Mouse (Mus musculus) cerebellum, postnatal 10 days (tissue): ENCODE measurements around the gene Tmem175.

Experiments used
- DNase-seq, 2 experiments: peaks; one replicate each; pipeline ENCODE4 v3.0.0; 2021; ENCODE audit warnings: mixed read lengths in 2 of 2

Tmem175 gene

GRCm38 (mm10) chr5:108654444-108654990, 24.9 kb downstream of the Tmem175 start:
- DNase-seq: no peak

GRCm38 (mm10) chr5:108655381-108655780, 25.8 kb downstream of the Tmem175 start:
- no peak for DNase-seq

- peak in 1 of 2 experiments; percentile 7 for DNase-seq
These were observed 26.5 kb downstream of the Tmem175 start for GRCm38 (mm10) chr5:108655891-108656650.

GRCm38 (mm10) chr5:108657406-108657805, 27.8 kb downstream of the Tmem175 start:
- DNase-seq: peak in 1 of 2 experiments; percentile 1

GRCm38 (mm10) chr5:108658611-108659010, 29.0 kb downstream of the Tmem175 start:
- no peak for DNase-seq

- DNase-seq: no peak
These were observed 30.4 kb downstream of the Tmem175 start, which contains the start of gene Idua for GRCm38 (mm10) chr5:108659698-108660631. Gene Idua, plus strand, starts transcription at chr5:108660331.

- peak; percentile 95 to 97 for DNase-seq
These were observed 31.2 kb downstream of the Tmem175 start for GRCm38 (mm10) chr5:108660632-108661268.

- no peak for DNase-seq
These were observed 33.2 kb downstream of the Tmem175 start for GRCm38 (mm10) chr5:108662772-108663171.

GRCm38 (mm10) chr5:108665066-108665465, 35.5 kb downstream of the Tmem175 start:
- no peak for DNase-seq

- no peak for DNase-seq
These were observed 37.8 kb downstream of the Tmem175 start for GRCm38 (mm10) chr5:108667370-108667769.

- no peak for DNase-seq
These were observed 38.9 kb downstream of the Tmem175 start for GRCm38 (mm10) chr5:108668387-108668932.

GRCm38 (mm10) chr5:108668977-108669936, 39.7 kb downstream of the Tmem175 start, which contains the start of gene Dgkq:
Gene Dgkq, minus strand, starts transcription at chr5:108669672.
- DNase-seq: peak; percentile 90 to 91

GRCm38 (mm10) chr5:108669986-108670385, 40.4 kb downstream of the Tmem175 start:
- DNase-seq: no peak

GRCm38 (mm10) chr5:108670785-108671184, 41.2 kb downstream of the Tmem175 start:
- peak; percentile 70 to 72 for DNase-seq

GRCm38 (mm10) chr5:108671757-108672156, 42.2 kb downstream of the Tmem175 start:
- DNase-seq: no peak

- no peak for DNase-seq
These were observed 45.1 kb downstream of the Tmem175 start for GRCm38 (mm10) chr5:108674624-108675023.

GRCm38 (mm10) chr5:108675251-108675816, 45.8 kb downstream of the Tmem175 start, which contains the start of gene Slc26a1:
Gene Slc26a1, minus strand, starts transcription at chr5:108675569.
- no peak for DNase-seq

- peak; percentile 41 to 56 for DNase-seq
These were observed 47.4 kb downstream of the Tmem175 start for GRCm38 (mm10) chr5:108676772-108677498.

- peak; percentile 85 to 86 for DNase-seq
These were observed 48.2 kb downstream of the Tmem175 start for GRCm38 (mm10) chr5:108677605-108678295.
